Mouse (Mus musculus) ES-E14 (cell line): ENCODE results near the gene Pdzd8. TPM values are rescaled to one million over a fixed set of nuclear protein-coding genes. Genes with fewer than 3 reads are reported as not detected.

ENCODE experiments used
- DNase-seq: peaks from one replicate; pipeline ENCODE4 v3.0.0-alpha.2; 2013; ENCODE audit warnings: low read depth, low spot score
- H3K27ac ChIP-seq: 2 replicates; pipeline ENCODE4 v1.5.1; 2012; ENCODE audit warnings: low read depth, mild to moderate bottlenecking, low read length, moderate library complexity, mixed read lengths; ENCODE audit not compliant: poor library complexity, insufficient read depth, severe bottlenecking
- H3K36me3 ChIP-seq: 2 replicates; pipeline ENCODE4 v1.6.1; 2012; ENCODE audit warnings: mild to moderate bottlenecking, low read length, moderate library complexity, mixed read lengths; ENCODE audit not compliant: control insufficient read depth, poor library complexity, insufficient read depth, severe bottlenecking
- H3K4me1 ChIP-seq, 2 experiments: fragments of 150-350 bp in 1 of 2; sonication (generic) in 1 of 2; 2 replicates each; pipeline ENCODE4 v1.6.1; 2012; ENCODE audit warnings: low read length in 2 of 2, mild to moderate bottlenecking in 1 of 2, mixed read lengths in 1 of 2; ENCODE audit not compliant: control insufficient read depth in 2 of 2, insufficient read depth in 2 of 2, poor library complexity in 1 of 2
- H3K4me3 ChIP-seq, 2 experiments: fragments of 150-350 bp in 1 of 2; sonication (generic) in 1 of 2; 2 replicates each; pipeline ENCODE4 v1.5.1; 2012; ENCODE audit warnings: low read length in 2 of 2, low read depth in 1 of 2, mild to moderate bottlenecking in 1 of 2, mixed read lengths in 1 of 2; ENCODE audit not compliant: insufficient read depth in 1 of 2, poor library complexity in 1 of 2, severe bottlenecking in 1 of 2
- H3K9ac ChIP-seq: 2 replicates; pipeline ENCODE4 v1.6.1; 2012; ENCODE audit warnings: low read depth, mild to moderate bottlenecking, low read length, mixed read lengths; ENCODE audit not compliant: poor library complexity, insufficient read depth, severe bottlenecking
- H3K9me3 ChIP-seq: fragments of 150-350 bp; sonication (generic); 2 replicates; pipeline ENCODE4 v1.6.1; 2012; ENCODE audit warnings: low read depth, mild to moderate bottlenecking, low read length; ENCODE audit not compliant: control insufficient read depth, insufficient read depth
- CHD2 ChIP-seq: IDR thresholded peaks from 2 replicates; pipeline ENCODE4 v1.6.1; 2014; ENCODE audit warnings: mild to moderate bottlenecking, low read depth, low read length, inconsistent platforms
- HCFC1 ChIP-seq: IDR thresholded peaks from 2 replicates; pipeline ENCODE4 v1.6.1; 2012; ENCODE audit warnings: low read length, inconsistent platforms, borderline replicate concordance; ENCODE audit not compliant: insufficient read depth
- MAFK ChIP-seq: IDR thresholded peaks from 2 replicates; pipeline ENCODE4 v1.6.1; 2014; ENCODE audit warnings: mild to moderate bottlenecking, low read depth, low read length, inconsistent platforms; ENCODE audit not compliant: insufficient read depth
- ZC3H11A ChIP-seq: IDR thresholded peaks from 2 replicates; pipeline ENCODE4 v1.6.1; 2012; ENCODE audit warnings: low read depth, mild to moderate bottlenecking, inconsistent platforms, low read length, borderline replicate concordance
- ZNF384 ChIP-seq: IDR thresholded peaks from 2 replicates; pipeline ENCODE4 v1.6.1; 2012; ENCODE audit warnings: low read depth, low read length, inconsistent platforms
- in situ Hi-C, 2 experiments: fragments of 600-800 bp; cut with MboI; formaldehyde crosslinking; loops; one replicate each; pipeline ENCODE4 v1.15.1; 2025; ENCODE audit warnings: low sequenced_read_pairs in 2 of 2, inconsistent platforms in 1 of 2; ENCODE audit not compliant: unreplicated experiment in 2 of 2
- total RNA-seq: library from RNA; depleted of rRNA; stranded (reverse); fragments of 300-350 nt; gene quantifications from 2 replicates; pipeline ENCODE4 v1.2.3, GENCODE M21; 2012

The Pdzd8 gene
- total RNA-seq, 1 experiment: 54.0 TPM

DNA sequence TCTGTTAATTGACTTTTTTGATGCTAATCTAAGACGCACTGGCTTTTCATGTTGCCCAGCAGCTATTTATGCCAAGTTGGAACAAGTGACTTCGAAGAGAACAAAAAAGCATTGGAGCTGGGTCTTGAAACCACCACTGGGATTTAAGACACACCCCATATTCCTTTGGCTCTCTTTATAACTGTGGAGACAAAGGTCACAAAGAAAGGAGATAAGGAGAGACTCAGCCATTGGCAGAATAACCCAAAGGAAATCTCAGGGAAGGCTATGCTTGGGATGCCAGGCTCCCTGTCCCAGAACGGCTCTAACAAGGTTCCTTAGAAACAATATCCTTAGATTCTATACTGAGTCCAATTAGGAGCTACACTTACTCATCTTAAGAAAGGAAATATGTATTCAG lies 21.1 kb upstream of the Pdzd8 start:
- TF ChIP-seq CHD2: no peak
- TF ChIP-seq MAFK: no peak
- TF ChIP-seq ZC3H11A: no peak
- TF ChIP-seq HCFC1: no peak
- TF ChIP-seq ZNF384: no peak

DNA sequence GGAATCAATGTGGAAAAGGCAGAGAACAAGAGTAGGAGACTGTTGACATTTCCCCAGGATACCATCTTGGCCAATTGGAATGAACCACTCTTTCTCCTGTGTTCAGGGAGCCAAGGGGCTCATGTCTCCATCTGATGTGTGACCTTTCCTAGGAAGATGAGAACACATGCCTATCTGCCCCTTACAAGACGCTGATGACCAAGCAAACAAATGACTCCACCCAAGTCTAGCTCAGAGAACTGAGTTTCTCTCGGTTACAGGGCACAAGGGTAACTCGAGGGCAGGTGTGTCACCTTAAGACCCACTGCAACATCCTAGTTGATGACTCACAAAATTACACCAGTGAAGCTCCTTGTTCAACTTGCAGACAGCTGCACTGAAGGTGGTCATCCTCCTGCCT lies 18.1 kb upstream of the Pdzd8 start:
- in situ Hi-C loops: no loop called here
- no peaks in the 10 kb centered on the region for H3K36me3 ChIP-seq
- TF ChIP-seq MAFK (no peak), CHD2 (no peak), ZNF384 (no peak), ZC3H11A (no peak), HCFC1 (no peak)
- H3K9me3 ChIP-seq: no peaks in the 10 kb centered on the region
- H3K9ac ChIP-seq: no peak overlapping the region
- H3K4me1 ChIP-seq: no peaks in the 10 kb centered on the region
- no peak overlapping the region for H3K27ac ChIP-seq
- DNase-seq: no peak
- no peak overlapping the region for H3K4me3 ChIP-seq

More for the DNA sequence above, 21.1 kb upstream of the Pdzd8 start:
- DNase-seq: no peak
- H3K4me3 ChIP-seq: no peak overlapping the region
- no peaks in the 10 kb centered on the region for H3K9me3 ChIP-seq
- no peak overlapping the region for H3K27ac ChIP-seq
- in situ Hi-C loops: no loop called here
- no peak overlapping the region for H3K9ac ChIP-seq
- no peaks in the 10 kb centered on the region for H3K4me1 ChIP-seq
- H3K36me3 ChIP-seq: no peaks in the 10 kb centered on the region

DNA sequence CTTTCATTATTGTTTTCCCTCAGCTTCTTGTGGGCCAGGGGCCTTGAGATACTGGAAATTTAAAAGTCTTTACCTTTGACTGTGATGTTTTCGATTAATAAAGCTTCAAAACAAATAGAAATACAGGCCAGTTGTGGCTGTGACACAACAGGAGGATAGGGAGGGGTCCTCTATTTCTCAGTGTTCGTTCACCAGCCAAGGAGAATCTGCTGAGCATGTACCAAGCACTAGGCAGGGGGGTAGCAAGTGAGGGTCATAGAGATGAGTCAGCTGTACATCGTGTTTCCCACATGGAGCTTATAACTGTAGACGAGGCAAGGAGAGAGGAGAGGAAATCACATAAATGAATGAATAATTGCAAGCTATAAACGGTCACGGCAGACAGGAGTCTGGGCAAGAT lies 17.1 kb upstream of the Pdzd8 start:
- Histone ChIP-seq H3K9ac (no peak overlapping the region), H3K36me3 (no peaks in the 10 kb centered on the region), H3K27ac (no peak overlapping the region), H3K9me3 (no peaks in the 10 kb centered on the region), H3K4me1 (no peaks in the 10 kb centered on the region), H3K4me3 (no peak overlapping the region)
- in situ Hi-C loops: no loop called here
- DNase-seq: no peak
- TF ChIP-seq MAFK (no peak), HCFC1 (no peak), ZNF384 (no peak), ZC3H11A (no peak), CHD2 (no peak)

DNA sequence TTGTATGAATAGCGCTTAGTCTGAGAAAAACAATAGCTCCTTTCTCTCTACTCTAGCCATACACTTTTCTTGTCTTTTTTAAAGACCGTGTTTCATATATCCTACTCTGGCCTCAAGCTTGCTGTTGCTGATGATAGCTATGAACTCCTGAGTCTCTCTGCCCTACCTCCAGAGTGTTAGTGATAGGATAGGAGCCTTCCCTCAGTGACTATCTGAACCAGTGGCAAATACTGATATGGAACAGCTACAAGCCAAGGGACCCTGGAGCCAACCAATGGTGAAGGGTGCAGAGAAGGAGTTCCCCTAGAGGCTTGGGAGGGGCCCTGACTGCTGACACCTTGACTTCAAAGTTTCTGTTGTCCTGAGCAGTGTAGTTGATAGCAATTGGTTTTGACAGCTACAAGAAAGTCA lies 14.9 kb upstream of the Pdzd8 start:
- H3K9ac ChIP-seq: no peak overlapping the region
- no peaks in the 10 kb centered on the region for H3K36me3 ChIP-seq
- no peaks in the 10 kb centered on the region for H3K4me1 ChIP-seq
- TF ChIP-seq HCFC1 (no peak), CHD2 (no peak), ZC3H11A (no peak), MAFK (no peak), ZNF384 (no peak)
- H3K4me3 ChIP-seq: no peak overlapping the region
- H3K27ac ChIP-seq: no peak overlapping the region
- DNase-seq: no peak
- no peaks in the 10 kb centered on the region for H3K9me3 ChIP-seq
- in situ Hi-C loops: no loop called here

DNA sequence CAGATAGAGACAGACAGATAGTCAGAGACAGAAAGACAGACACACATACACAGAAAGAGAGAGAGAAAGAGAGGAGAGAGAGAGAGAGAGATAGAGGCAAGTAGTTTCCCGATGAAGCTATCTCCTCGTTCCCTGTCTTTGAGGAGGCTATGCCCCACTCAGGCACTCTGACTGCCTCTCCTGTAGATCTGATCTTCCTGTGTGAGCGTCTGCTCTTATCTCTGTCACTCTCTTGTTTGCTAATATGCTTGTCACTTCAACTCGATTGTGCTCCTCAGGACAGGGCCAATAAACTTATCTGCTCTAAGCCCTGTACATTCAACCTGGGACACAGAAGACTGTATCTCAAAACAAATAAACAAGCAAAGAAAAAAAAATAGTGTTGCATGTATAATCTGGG lies 13.6 kb upstream of the Pdzd8 start:
- no peaks in the 10 kb centered on the region for H3K9me3 ChIP-seq
- H3K9ac ChIP-seq: no peak overlapping the region
- no peak overlapping the region for H3K27ac ChIP-seq
- no peak for DNase-seq
- no peak for TF ChIP-seq ZC3H11A
- no peak for TF ChIP-seq ZNF384
- no peak for TF ChIP-seq CHD2
- TF ChIP-seq MAFK: no peak
- TF ChIP-seq HCFC1: no peak
- no peak overlapping the region for H3K4me3 ChIP-seq
- H3K36me3 ChIP-seq: no peaks in the 10 kb centered on the region
- in situ Hi-C loops: no loop called here
- H3K4me1 ChIP-seq: no peaks in the 10 kb centered on the region
